Mouse (Mus musculus): Measurements from ENCODE around the gene Gm13275.
"Not testable (repeated sequence)": the region's sequence is repeated elsewhere in the genome, so short reads cannot be mapped to it uniquely, and the experiment has no call there.

- not testable (repeated sequence) for TF ChIP-seq TAL1 (IDR thresholded peaks at IDR 0.05; ENCODE audit: low read length); HCFC1 (IDR thresholded peaks at IDR 0.05; ENCODE audit: low read depth, low read length); TCF12 (IDR thresholded peaks at IDR 0.05; ENCODE audit: low read depth, low read length); CTCF (IDR thresholded peaks at IDR 0.05 in 2 of 3, conservative IDR thresholded peaks at IDR 0.05 in 1 of 3; ENCODE audit: control insufficient read depth in 1 of 3, insufficient read depth in 1 of 3, low read depth in 2 of 3, low read length in 3 of 3, poor library complexity in 1 of 3, severe bottlenecking in 1 of 3); JUND (IDR thresholded peaks at IDR 0.05; ENCODE audit: low read depth, low read length); POLR2A (IDR thresholded peaks at IDR 0.05; ENCODE audit: control insufficient read depth in 1 of 2, insufficient read depth in 1 of 2, low read depth in 1 of 2, low read length in 2 of 2, poor library complexity in 1 of 2); CHD1 (IDR thresholded peaks at IDR 0.05; ENCODE audit: low read depth, low read length); ZKSCAN1 (IDR thresholded peaks at IDR 0.05; ENCODE audit: low read depth, low read length); MXI1 (IDR thresholded peaks at IDR 0.05; ENCODE audit: low read depth, low read length); EP300 (IDR thresholded peaks at IDR 0.05; ENCODE audit: low read depth in 1 of 2, low read length in 2 of 2); MEF2A (IDR thresholded peaks at IDR 0.05; ENCODE audit: extremely low read depth, insufficient replicate concordance, low read depth, low read length, poor library complexity, severe bottlenecking); E2F4 (IDR thresholded peaks at IDR 0.05; ENCODE audit: borderline replicate concordance, low read depth, low read length); MAX (IDR thresholded peaks at IDR 0.05; ENCODE audit: low read length); GATA1 (IDR thresholded peaks at IDR 0.05; ENCODE audit: low read depth, low read length)
Measured at GRCm38 (mm10) chr4:88788402-88788801, 5.9 kb upstream of the Gm13275 start, which contains the start of gene Gm13277.

Data from MEL (cell line).